Mouse (Mus musculus) E14TG2a.4 (cell line): ENCODE data around the gene Selenoi.

Experiments used
- CTCF ChIP-seq: conservative IDR thresholded peaks from 2 replicates; pipeline ENCODE4 v1.5.1; 2014; ENCODE audit warnings: low read length
- NANOG ChIP-seq: IDR thresholded peaks from 2 replicates; pipeline ENCODE4 v1.6.1; 2014; ENCODE audit warnings: borderline replicate concordance, low read length, mixed read lengths

DNA sequence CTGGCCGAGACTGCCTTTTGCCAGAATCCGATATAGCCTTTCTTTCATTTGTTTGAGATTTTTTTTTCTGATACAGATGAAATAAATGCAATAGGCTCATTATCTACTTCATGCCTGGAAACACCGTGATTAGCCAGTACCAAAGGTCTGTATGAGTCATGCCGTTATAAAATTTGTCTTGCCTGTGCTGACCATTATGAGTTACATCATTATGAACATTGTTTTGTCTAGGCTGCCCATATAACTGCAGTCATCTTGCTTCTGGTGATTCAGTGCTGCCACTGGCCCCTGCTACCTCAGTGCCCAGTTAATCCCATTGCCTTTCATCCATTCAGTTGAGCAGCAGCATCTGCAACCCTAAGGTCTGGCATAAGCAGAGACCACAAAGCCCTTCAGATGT is 47.1 kb downstream of the Selenoi start:
- TF ChIP-seq CTCF (no peak), NANOG (no peak)
